Mouse (Mus musculus) CH12.LX (cell line): ENCODE results near the gene Arid5b.

Source experiments
- EP300 ChIP-seq: IDR thresholded peaks from 2 replicates; pipeline ENCODE4 v1.6.1; 2011; ENCODE audit warnings: low read length, improper control_type of control experiment
- HCFC1 ChIP-seq: IDR thresholded peaks from 2 replicates; pipeline ENCODE4 v1.6.1; 2012; ENCODE audit warnings: low read depth, mild to moderate bottlenecking, inconsistent platforms, low read length, improper control_type of control experiment

GRCm38 (mm10) chr10:68154046-68154765, 124.3 kb downstream of the Arid5b start:
- TF ChIP-seq HCFC1 (no peak), EP300 (no peak)
